Mouse (Mus musculus): ENCODE data around the gene Blm.

- TF ChIP-seq POLR2A (IDR thresholded peaks at IDR 0.05; ENCODE audit: extremely low read depth, insufficient read depth, low read length) (no peak), CTCF (IDR thresholded peaks at IDR 0.05; ENCODE audit: low read depth, low read length) (no peak)
These were observed 112.0 kb downstream of the Blm start for GRCm38 (mm10) chr7:80422759-80423480.

Measured in liver, adult 2 months (tissue).